Mouse (Mus musculus) liver, embryonic 16.5 days (tissue): ENCODE data around the gene Palm. TPM values are rescaled to one million over a fixed set of nuclear protein-coding genes. Genes with fewer than 3 reads are reported as not detected.
"Not testable (repeated sequence)": the region's sequence is repeated elsewhere in the genome, so short reads cannot be mapped to it uniquely, and the experiment has no call there.

ENCODE experiments used
- ATAC-seq: fragments of 200-750 bp; cut with Nextera tagmentation; 2 replicates; pipeline ENCODE4 v1.8.0; 2017; ENCODE audit warnings: low read depth, mild to moderate bottlenecking, moderate number of reproducible peaks, moderate library complexity
- H3K27ac ChIP-seq: fragments of 300-500 bp; sonication (generic); 2 replicates; pipeline ENCODE4 v1.5.1; 2014; ENCODE audit warnings: mild to moderate bottlenecking, low read length
- H3K27me3 ChIP-seq: fragments of 300-500 bp; sonication (generic); 2 replicates; pipeline ENCODE4 v1.6.1; 2014; ENCODE audit warnings: low read depth, low read length, mixed read lengths; ENCODE audit not compliant: control insufficient read depth, insufficient read depth
- H3K36me3 ChIP-seq: fragments of 300-500 bp; sonication (generic); 2 replicates; pipeline ENCODE4 v1.6.1; 2014; ENCODE audit warnings: mild to moderate bottlenecking; ENCODE audit not compliant: control insufficient read depth, insufficient read depth
- H3K4me1 ChIP-seq: fragments of 300-500 bp; sonication (generic); 2 replicates; pipeline ENCODE4 v1.6.1; 2014; ENCODE audit warnings: low read depth, low read length, mixed read lengths; ENCODE audit not compliant: control insufficient read depth
- H3K4me2 ChIP-seq: fragments of 300-500 bp; sonication (generic); 2 replicates; pipeline ENCODE4 v1.6.1; 2014; ENCODE audit warnings: low read depth, low read length, mixed read lengths
- H3K4me3 ChIP-seq: fragments of 300-500 bp; sonication (generic); 2 replicates; pipeline ENCODE4 v1.5.1; 2014; ENCODE audit warnings: low read depth, mild to moderate bottlenecking, low read length
- H3K9ac ChIP-seq: fragments of 300-500 bp; sonication (generic); 2 replicates; pipeline ENCODE4 v1.6.1; 2014; ENCODE audit warnings: low read depth, low read length
- H3K9me3 ChIP-seq: fragments of 300-500 bp; sonication (generic); replicated peaks from 2 replicates; pipeline ENCODE4 v1.6.1; 2016; ENCODE audit warnings: low read length; ENCODE audit not compliant: control insufficient read depth
- WGBS: fragments of 180-500 bp; shearing (Covaris S2); extraction: QIAGEN DNeasy Blood & Tissue Kit; methylation state at CpG from one replicate; pipeline ENCODE4 v1.1.7; 2014; ENCODE audit not compliant: insufficient replicate concordance; 5-methylcytosine and 5-hydroxymethylcytosine counted together
- polyA plus RNA-seq: library from polyadenylated mRNA; unstranded; fragments of >200 nt; fragmentation: Nextera tagmentation; extraction: Ambion mirVana; gene quantifications from 2 replicates; pipeline ENCODE4 v1.2.1, GENCODE M21; 2015

The Palm gene
- polyA plus RNA-seq, 1 experiment from 2014 or later, result 8.0 TPM

DNA sequence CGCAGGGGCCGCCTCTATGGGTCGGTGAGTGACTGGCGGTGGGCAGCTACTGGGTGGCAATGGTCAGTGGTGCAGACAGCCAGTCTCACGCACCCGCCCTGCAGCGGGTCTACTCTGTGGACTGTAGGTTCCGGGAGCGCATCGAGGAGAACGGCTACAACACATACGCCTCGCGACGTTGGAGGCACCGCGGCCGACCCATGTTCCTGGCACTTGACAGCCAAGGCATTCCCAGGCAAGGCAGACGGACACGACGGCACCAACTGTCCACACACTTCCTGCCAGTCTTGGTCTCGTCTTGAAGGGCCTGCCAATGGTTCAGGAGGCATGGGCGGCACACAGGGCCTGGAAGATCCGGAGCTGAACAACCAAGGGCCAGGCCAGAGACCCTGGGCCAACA, 36.7 kb upstream of the Palm start:
- H3K4me2 ChIP-seq, result no peak overlapping the region
- no peaks in the 10 kb centered on the region for H3K27me3 ChIP-seq
- no peak overlapping the region for H3K27ac ChIP-seq
- no peak overlapping the region for H3K4me3 ChIP-seq
- 78% methylated on average over 24 of the region's 24 CpGs for WGBS
- ATAC-seq, result no peak
- H3K36me3 ChIP-seq, result peaks cover 30% of the 10 kb centered on the region
- peaks cover 7% of the 10 kb centered on the region for H3K4me1 ChIP-seq
- no peaks in the 10 kb centered on the region for H3K9me3 ChIP-seq
- no peak overlapping the region for H3K9ac ChIP-seq

DNA sequence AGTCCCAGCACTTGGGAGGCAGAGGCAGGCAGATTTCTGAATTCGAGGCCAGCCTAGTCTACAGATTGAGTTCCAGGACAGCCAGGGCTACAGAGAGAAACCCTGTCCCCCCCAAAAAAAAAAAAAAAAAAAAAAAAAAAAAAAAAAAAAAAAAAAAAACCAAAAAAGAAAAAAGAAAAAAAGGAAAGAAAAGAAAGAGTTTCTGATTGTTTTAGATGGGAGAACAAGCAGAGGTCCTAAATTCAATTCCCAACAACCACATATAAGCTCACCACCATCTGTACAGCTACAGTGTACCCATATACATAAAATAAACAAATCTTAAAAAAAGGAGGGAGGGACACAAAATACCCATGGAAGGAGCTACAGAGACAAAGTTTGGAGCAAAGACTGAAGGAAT, 33.7 kb upstream of the Palm start:
- H3K9me3 ChIP-seq, H3K4me3 ChIP-seq, ATAC-seq, H3K9ac ChIP-seq, H3K27ac ChIP-seq, H3K4me2 ChIP-seq, H3K27me3 ChIP-seq: not testable (repeated sequence)
- Histone ChIP-seq H3K4me1 (peaks cover 12% of the 10 kb centered on the region), H3K36me3 (peaks cover 34% of the 10 kb centered on the region)
- WGBS, result 68% methylated on average over 1 of the region's 1 CpGs

- Histone ChIP-seq H3K27ac (no peak overlapping the region), H3K36me3 (peaks cover 34% of the 10 kb centered on the region), H3K4me2 (no peak overlapping the region), H3K4me1 (peaks cover 15% of the 10 kb centered on the region), H3K9me3 (no peaks in the 10 kb centered on the region), H3K4me3 (no peak overlapping the region), H3K9ac (no peak overlapping the region), H3K27me3 (no peaks in the 10 kb centered on the region)
- 82% methylated on average over 11 of the region's 11 CpGs for WGBS
- no peak for ATAC-seq
These were observed 32.7 kb upstream of the Palm start for GRCm38 (mm10) chr10:79760603-79761143.

GRCm38 (mm10) chr10:79762875-79763274, 30.5 kb upstream of the Palm start:
- Histone ChIP-seq H3K4me2 (no peak overlapping the region), H3K36me3 (peaks cover 31% of the 10 kb centered on the region), H3K27me3 (no peaks in the 10 kb centered on the region), H3K4me3 (no peak overlapping the region), H3K4me1 (peaks cover 25% of the 10 kb centered on the region), H3K9me3 (no peaks in the 10 kb centered on the region), H3K9ac (no peak overlapping the region), H3K27ac (no peak overlapping the region)
- 75% methylated on average over 3 of the region's 3 CpGs for WGBS
- no peak for ATAC-seq

DNA sequence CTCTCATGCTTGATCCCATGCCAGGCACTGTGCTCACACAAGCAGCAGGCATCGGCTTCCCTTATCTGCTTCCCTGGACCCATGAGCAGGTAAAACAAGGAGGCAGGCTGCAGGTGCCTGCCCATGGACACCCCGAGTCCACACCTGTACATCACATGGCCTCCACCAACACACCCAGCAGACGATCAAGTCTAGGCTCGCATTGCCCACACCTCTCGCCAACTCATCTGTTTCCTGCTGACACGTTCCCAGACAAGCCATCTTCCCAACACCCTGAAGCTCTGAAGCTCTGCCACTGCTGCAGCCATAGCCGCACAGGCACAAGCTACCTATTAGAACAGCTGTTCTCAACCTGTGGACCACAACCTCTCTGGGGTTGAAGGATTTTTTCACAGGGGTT, 29.1 kb upstream of the Palm start:
- Histone ChIP-seq H3K27ac (no peak overlapping the region), H3K9me3 (no peaks in the 10 kb centered on the region), H3K4me2 (no peak overlapping the region), H3K27me3 (no peaks in the 10 kb centered on the region), H3K4me3 (no peak overlapping the region), H3K36me3 (peaks cover 18% of the 10 kb centered on the region), H3K4me1 (peaks cover 27% of the 10 kb centered on the region), H3K9ac (no peak overlapping the region)
- ATAC-seq, result no peak
- 63% methylated on average over 7 of the region's 7 CpGs for WGBS

DNA sequence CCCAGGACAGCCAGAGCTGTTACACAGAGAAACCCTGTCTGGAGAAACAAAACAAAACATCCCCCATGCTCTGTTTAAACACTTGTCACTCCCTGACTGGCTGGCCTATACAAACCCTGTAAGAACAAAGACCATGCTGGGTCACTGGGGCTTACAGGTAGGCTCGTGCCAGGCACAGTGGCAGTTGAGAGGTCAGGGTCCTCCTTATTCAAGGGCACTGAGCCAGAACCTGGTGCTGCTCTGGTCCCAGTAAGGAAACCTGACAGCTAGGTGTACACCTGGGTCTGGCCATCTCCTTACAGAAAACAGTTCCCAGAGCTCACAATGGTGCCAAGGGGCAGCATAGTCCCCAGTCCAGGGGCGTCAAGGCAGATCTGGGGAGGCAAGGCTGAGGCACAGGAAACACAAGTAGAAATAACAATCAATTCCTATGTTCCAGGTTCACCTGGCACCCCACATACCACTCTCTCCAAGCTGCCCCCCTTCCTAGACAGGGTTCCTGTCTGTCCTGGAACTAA, 28.1 kb upstream of the Palm start:
- no peaks in the 10 kb centered on the region for H3K9me3 ChIP-seq
- 68% methylated on average over 2 of the region's 2 CpGs for WGBS
- peak overlapping the region; percentile 84 for H3K4me2 ChIP-seq
- ATAC-seq, result no peak
- peaks cover 27% of the 10 kb centered on the region for H3K4me1 ChIP-seq
- peaks cover 16% of the 10 kb centered on the region for H3K36me3 ChIP-seq
- no peaks in the 10 kb centered on the region for H3K27me3 ChIP-seq
- peak overlapping the region; percentile 95 for H3K4me3 ChIP-seq
- H3K27ac ChIP-seq, result 0 out of 2 replicates have a peak overlapping the region, but pooled peaks have one; percentile 14
- H3K9ac ChIP-seq, result peak overlapping the region; percentile 93

DNA sequence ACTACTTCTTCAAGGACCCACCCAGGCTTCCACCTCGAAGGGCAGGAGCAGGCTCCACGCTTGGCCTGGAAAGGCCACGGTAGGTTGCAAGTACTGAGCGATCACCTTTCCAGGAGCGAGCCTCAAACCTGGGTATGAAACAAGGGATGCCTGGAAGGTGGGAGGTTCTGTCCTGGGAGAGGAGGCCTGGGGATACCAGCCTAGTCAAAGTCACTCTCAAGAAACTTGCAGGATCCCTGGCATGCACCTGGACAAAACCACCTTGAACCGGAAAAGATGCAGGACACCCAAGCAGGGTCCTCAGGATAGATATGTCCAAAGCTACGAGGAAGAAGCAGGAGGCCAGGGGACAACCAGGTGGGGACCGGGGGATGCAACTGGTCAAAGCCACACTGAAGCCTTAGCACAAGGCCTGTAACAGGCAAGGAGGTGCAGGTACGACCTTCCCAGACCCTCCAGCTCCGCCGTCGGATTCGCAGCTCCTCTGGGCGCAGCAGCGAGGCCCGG, 27.3 kb upstream of the Palm start:
- H3K27ac ChIP-seq, result peak overlapping the region; percentile 88; the same call in 1 of the 2 replicates
- peak overlapping the region; percentile 93 for H3K9ac ChIP-seq
- no peaks in the 10 kb centered on the region for H3K27me3 ChIP-seq
- peaks cover 27% of the 10 kb centered on the region for H3K4me1 ChIP-seq
- H3K36me3 ChIP-seq, result peaks cover 11% of the 10 kb centered on the region
- 6% methylated on average over 16 of the region's 16 CpGs for WGBS
- H3K9me3 ChIP-seq, result no peaks in the 10 kb centered on the region
- peak overlapping the region; percentile 84 for H3K4me2 ChIP-seq
- ATAC-seq, result no peak
- peak overlapping the region; percentile 95 for H3K4me3 ChIP-seq

DNA sequence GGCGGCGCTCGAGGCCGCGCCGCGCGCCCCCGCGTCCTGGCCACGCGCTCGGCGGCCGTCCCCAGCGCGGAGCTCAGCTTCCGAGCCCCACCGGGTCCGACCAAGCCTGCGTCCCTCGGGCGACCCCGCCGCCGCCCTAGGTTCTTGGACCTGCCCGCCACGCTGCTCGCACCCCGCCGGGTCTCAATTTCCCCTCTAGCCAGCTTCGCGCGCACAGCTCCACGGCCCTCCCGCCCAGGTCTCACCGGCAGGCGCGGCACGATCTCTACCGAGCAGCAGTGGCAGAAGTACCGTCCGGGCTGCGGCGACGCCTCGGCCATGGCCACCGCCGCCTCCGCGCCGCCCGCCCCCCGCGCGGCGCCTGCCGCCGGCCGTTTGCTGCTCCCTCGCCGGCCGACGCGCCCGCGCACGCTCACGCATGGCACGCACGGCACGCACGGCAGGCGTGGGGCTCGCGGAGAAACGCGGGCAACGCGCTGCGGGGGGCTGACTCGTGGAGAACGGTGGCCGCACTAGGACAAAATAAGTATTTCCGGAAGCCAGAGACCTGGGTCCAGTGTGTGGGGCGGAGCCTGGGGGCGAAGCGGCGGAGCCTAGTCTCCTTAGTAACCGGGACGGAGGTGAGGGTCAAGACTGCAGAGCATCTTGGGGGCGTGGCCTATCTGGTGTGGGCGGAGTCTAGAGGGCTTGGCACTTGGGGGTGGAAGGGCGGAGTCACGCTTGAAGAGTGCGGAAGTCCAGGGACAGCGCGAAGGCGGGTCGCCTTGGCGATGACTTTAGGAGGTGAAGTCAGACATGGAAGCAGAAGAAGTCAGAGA, 26.7 kb upstream of the Palm start, which contains the start of gene Rnf126:
TSS of gene Rnf126 (minus strand) at position 445 of the 818 bp plus-strand sequence.
- Histone ChIP-seq H3K9me3 (no peaks in the 10 kb centered on the region), H3K4me2 (peak within 1 kb of the TSS; percentile 84), H3K27me3 (no peaks in the 10 kb centered on the region), H3K4me3 (peak within 1 kb of the TSS; percentile 95), H3K4me1 (peaks cover 27% of the 10 kb centered on the region), H3K27ac (peak within 1 kb of the TSS; percentile 88), H3K36me3 (peaks cover 4% of the 10 kb centered on the region), H3K9ac (peak within 1 kb of the TSS; percentile 93)
- peak; percentile 91 for ATAC-seq
- under 1% methylated on average over 96 of the region's 101 CpGs for WGBS
